Mouse (Mus musculus): ENCODE results near the gene Gm21188.
"Not testable (repeated sequence)": the region's sequence is repeated elsewhere in the genome, so short reads cannot be mapped to it uniquely, and the experiment has no call there.

DNA sequence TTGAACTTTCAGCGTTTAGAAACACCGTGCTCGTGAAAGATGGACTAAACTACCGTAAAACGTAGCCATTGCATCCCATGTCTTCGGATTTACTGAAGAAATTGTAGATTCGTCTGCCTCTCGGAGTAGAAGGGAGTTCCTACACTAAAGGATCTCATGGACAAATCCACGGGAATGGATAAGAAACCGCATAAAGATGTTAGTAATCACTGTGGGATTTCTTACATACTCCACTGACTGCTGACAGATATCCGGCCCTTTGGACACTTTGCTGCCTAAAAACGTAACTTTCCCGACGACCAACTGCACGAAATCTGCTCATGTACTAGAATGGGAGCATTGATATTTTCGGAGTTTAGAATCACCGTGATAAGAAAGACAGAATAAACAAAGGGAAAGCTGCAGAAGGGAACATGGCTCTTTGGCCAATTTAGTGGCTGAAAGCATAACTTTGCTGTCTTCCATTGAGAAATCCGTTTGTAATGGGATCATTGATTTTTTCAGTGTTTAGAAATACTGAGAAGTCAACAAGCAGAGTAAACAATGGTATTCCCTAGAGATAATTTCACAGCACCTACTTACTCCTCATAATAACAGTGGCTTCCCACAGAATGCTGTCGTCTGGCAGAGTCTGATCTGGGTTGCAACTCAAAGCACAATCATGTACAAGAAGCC lies 18.3 kb downstream of the Gm21188 start:
- not testable (repeated sequence) for TF ChIP-seq CTCF (IDR thresholded peaks at IDR 0.05; ENCODE audit: low read depth); EP300 (optimal IDR thresholded peaks at IDR 0.05)
